Mouse (Mus musculus): Measurements from ENCODE around the gene Unc5b.

The Unc5b gene

DNA sequence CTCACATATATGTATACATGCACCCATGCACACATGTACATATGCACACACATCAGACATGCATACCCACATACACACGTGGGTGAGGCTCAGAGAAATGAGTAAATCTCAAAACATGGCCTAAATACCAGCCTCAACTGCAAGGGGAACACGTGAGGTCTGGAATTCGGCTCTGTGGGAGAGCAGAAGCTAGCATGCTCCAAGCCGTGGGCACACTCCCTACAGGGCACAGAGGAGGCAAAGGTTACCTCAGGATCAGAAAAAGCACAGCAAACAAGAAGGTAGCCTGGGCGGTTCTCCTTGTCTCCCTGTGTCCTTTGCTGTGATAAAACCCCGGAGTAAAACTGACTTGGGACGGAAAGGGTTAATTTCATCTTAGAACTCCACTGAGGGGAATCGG lies 77.4 kb downstream of the Unc5b start:
- DNase-seq (ENCODE audit: low read depth, low spot score) = no peak

DNA sequence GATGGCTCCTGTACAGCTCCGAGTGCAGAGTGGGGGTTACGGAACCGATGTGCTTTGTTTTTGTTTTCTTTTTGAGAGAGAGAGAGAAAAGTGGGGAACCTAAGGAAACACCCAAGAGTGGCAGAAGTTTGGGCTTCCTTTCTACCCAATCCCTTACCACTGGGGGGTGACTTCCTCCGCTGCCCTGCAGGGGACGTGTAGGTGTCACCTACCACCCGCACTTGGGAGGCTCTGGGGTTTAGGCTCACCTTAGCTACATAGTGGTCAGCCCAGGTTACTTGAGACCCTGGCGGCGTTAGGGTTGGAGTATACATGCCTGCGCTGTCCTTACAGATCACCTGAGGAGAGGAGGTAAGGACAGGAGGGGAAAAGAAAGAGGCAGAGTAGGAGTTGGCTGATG lies 78.1 kb downstream of the Unc5b start:
- DNase-seq (ENCODE audit: low read depth, low spot score) = no peak

DNA sequence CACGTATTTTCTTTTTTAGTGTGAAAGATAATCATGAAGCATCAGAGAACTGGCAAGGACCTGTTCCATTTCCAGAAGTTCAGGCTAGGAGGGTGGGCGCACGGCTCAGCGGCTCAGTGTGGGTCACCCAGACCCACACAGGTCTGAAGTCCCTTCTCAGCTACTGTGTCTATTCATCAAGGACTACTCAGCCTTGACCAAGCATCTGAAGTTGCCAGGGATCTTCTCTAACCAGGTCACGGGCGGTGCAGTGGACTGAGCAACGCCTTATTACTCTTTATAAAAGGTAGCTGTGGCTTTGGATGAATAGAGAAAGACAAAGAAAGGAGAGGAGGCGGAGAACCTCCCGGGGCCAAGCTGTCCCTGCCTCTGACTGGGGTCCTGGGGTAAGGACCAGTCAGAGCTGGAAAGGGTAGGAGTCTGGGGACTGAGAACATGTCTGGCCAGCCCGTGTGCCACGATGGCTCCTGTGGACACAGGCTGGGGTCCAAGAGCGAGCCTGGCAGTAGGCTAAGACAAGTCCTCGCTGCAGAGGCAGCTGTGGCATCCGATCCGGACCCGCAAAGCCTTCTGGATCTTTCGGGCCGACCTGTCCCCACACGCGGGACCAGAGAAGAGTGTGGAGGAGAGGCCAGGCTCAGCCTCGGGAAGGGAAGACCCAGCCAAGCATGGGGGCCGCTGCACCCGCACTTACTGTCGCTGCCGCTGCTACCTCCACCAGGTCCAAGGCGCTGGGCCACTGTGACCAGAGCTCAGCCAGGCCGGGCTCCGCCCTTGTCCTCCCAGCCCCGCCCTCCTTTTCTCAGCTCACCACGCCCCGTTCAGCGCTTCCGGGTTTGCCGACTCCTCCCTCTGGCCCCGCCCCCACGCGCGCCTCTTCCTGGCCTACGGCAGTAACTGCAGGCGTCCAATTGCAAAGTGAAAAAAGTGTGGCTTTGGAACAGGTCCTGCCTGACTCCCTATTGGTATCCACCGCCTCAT lies 79.1 kb downstream of the Unc5b start, which contains the start of gene Slc29a3:
Gene Slc29a3 (minus strand): TSS at position 755 of the 981 bp plus-strand sequence.
- peak; percentile 95 for DNase-seq (ENCODE audit: low read depth, low spot score)

DNA sequence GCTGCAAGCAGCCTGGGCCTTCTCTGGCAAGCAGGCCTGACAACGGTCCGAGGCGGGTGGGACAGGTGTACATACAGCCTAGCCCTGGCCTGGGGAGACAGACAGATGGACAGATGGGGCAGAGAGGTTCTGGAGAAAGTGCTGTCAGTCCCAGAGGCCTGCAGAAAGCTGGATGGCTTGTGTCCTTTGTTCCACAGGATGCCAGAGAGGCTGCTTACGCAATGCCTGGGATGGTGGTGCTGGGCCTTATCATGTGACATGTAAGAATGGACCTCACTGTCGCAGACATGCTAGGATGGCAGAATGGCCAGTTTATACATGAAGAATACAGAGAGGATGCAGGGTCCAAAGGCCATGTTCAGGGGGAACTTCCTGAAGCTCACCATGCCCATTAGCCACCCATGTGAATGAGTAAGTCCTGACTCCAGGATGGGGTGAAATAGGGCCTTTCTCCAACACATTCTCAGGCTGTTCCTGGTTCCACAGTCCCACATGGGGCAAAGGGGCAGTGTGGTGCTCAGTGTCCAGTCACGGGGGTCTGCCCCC lies 83.6 kb downstream of the Unc5b start:
- DNase-seq (ENCODE audit: low read depth, low spot score) = no peak

DNA sequence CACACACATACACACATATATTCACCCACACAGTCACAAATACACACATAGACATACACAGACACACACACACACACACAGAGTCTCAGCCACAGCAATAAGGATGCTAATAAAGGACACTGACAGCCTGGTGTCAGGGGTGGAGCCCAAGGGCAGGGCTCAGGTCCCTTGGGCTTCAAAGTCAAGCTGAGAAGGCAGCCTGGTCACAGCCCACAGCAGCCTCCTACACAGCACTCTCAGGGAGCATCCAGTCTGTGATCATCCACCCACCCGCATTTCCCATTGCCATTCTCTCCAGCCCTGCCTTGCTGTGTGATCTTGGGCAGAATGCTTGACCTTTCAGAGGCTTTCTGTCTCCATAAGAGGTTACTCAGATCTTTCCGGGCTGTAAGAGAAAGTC lies 84.9 kb downstream of the Unc5b start:
- DNase-seq (ENCODE audit: low read depth, low spot score) = peak; percentile 46

DNA sequence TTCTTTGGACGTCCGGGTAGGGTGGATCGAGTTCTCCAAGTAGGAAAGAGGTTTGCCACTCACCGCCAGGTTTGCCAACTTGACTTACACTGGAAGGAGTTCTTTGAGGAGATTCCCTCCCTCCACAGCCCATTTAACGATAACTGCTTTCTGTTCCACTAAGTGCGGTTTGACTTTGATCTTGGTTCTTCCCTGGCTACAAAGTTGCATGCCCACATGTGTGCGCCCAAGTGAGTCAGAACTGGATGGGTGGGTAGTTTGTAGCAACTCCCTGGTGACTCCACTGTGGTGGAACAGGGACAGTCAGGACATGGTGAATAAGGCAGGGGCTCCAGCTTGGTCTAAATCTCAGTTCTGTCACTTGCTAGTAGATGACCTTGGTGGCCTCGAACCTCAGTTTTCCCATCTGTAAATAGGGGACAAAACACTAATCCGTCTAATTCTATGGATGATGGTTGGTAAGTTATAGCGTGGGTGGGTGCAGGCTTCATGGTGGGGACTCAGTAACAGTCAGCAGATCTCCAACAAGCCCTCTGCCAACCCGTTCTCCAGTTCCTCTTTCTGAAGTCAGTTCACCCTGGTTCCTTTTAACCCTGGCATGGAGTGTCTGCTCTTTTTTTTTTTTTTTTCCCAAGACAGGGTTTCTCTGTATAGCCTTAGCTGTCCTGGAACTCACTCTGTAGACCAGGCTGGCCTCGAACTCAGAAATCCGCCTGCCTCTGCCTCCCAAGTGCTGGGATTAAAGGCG lies 86.7 kb downstream of the Unc5b start:
- DNase-seq (ENCODE audit: low read depth, low spot score) = peak; percentile 71

DNA sequence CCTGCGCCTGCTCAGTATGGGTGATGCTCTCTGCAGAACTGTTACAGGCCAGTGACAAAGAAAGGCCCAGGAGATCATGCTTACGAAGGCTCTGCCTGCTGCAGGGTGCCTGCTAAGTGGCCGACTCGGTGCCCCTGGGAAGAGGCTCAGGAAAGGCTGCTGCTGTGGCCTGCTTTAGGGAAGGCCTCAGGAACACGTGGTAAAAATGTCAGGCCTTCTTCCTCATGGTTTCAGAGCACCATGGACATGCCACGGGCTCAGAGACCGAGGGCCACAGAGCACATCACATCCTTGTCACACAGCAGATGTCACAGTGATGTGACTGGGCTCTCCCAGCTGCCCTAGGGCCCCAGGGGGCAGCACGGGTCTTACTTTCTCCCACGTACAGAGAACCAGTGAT lies 87.7 kb downstream of the Unc5b start:
- no peak for DNase-seq (ENCODE audit: low read depth, low spot score)

DNA sequence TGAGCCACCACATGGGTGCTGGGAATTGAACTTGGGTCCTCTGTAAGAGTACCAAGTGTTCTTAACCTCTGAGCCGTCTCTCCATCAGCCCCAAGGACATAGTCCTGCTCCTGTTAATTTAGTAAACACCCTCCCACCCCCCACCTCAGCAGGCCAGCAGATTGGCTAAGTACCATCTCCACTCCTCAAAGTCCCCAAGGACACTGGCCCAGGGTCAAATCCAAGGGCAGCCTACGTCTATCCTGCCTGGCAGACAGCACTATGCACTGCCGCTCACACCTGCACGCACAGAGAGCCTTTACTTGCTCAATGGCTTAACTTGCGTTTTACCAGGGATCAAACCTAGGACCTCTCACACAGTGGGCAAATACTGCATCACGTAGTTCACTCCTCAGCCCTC lies 88.4 kb downstream of the Unc5b start:
- DNase-seq (ENCODE audit: low read depth, low spot score) = no peak

DNA sequence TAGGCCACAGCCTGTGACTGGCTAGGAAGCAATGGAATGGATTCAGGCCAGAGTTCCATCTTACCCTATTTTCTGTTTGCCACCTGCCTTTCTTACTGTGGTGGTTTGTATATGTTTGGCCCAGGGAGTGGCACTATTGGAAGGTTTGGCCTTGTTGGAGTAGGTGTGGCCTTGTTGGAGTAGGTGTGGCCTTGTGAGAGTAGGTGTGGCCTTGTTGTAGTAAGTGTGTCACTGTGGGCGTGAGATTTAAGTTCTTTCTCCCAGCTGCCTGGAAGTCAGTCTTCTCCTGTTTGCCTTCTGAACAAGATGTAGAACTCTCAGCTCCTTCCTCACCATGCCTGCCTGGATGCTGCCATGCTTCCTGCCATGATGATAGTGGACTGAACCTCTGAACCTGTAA lies 89.1 kb downstream of the Unc5b start:
- peak; percentile 48 for DNase-seq (ENCODE audit: low read depth, low spot score)

DNA sequence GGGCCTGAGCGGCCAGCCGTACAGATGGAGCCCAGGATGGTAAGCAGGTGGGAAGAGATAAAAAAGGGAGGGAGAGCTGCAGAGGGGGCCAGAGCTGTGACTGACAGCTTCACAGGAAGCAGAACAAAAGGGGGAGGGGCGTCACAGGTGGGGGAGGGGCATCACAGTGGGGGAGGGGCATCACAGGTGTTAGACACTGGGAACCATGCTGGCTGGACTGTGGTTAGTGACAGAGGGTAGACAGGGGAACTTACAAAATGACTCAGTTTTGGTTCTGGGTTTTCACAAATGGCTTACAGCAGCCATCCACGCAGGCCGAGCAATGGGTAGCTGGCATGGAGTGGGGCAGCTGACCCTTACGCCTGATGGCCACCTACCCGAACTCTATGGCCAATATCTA lies 89.9 kb downstream of the Unc5b start:
- peak; percentile 90 for DNase-seq (ENCODE audit: low read depth, low spot score)

DNA sequence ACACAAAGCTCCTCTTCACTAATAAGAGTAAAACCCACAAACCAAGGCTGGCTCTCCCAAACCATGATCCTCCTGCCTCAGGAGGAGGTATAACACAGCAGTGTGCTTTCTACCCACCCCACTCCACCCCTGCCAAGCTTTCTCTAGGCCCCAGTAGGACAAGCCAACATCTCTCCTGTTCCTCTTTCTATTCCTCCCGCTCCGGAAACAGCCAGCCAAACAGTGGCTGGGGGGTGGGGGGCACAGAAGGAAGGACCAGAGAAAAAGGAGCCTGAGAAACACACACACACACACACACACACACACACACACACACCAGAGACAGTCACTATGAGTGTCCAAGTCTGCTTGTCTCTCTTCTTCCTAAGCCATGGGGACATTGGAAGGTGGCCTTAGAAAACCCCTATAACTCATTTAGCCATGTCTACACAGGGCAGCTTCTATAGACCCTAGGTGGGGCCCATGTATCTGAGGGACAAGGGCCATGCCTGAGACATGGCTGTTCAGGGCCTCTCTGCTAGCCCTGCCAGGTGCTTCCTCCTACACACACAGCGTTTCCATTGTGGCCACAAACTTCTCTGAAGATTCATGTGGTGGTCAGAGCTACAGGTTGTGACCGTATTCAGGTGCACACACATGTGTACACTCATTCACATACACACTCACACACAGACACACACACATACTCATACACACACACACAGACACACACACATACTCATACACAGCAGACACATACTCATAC lies 91.6 kb downstream of the Unc5b start:
- DNase-seq (ENCODE audit: low read depth, low spot score) = peak; percentile 84

DNA sequence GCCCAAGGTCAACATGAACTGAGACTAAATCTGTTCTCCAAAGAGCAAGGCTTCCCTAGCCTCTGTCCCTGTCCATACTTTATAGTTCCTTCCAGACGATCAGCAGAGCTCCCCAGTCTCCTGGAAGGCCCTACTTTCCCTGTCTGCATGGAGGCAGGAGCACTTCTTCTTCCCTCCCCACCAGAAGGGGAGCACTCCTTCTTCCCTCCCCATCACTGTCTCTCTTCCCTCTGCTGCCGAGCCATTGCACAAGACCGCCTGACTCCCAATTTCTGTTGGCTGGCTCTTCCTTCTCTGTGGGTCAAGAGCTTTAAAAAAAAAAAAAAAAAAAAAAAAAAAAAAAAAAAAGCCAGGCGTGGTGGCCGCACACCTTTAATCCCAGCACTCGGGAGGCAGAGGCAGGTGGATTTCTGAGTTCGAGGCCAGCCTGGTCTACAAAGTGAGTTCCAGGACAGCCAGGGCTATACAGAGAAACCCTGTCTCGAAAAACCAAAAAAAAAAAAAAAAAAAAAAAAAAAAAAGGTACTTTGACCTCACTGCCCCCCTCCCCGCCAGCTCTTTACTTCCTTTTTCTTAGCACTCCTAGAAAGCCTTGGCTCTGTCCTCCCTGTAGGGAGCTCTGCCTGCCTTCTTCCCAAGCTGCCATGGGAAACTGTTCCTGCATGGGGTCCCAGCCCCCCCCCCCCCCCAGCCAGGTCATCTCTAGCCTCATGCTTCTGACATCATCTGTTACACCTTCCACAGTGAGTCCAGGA lies 93.3 kb downstream of the Unc5b start:
- DNase-seq (ENCODE audit: low read depth, low spot score) = peak; percentile 49

DNA sequence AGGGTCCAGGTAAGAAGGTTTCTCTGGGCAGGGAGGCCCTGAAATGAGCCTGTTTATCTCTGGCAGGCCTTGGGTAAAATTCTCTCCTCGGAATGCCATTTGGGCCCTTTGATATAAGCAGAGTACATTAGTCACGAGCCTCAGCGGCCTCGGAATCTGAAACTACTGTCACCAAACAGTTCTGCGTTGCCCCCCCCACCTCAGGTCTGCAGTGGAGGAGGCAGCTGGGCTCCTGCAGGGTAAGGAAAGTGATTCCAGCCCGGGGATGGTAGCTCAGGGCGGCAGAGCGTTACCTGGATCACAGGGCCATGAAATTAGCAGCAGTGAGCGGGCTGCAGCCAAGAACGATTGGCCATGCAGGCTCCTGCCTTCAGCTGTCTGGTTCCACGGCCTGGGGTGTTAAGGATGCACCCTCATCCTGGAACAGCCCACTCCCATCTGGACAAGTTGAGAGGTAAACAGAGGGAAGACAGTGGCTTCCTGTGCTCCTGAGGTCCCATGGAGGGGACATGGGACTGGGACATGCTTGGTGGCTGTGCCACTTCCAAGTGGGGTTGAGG lies 94.1 kb downstream of the Unc5b start:
- DNase-seq (ENCODE audit: low read depth, low spot score) = no peak

DNA sequence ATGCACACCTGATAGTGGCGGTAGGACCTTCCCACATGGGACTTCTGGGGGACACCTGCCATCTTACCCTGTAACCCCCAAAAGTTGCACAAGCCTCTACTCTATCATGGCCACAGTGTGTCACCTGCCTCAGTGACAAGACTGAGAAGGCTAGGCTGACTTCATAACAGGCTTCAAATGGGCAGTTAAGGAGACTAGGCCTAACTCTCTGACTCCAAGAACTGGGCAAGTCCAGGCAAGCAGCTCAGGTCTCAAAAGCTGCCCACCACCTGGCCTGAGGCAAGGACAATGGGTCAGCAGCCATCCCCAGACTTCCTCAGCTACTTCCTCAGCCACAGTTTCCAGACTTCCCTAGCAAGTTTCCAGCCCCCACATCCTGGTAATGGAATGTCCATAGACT lies 95.6 kb downstream of the Unc5b start:
- DNase-seq (ENCODE audit: low read depth, low spot score) = no peak

DNA sequence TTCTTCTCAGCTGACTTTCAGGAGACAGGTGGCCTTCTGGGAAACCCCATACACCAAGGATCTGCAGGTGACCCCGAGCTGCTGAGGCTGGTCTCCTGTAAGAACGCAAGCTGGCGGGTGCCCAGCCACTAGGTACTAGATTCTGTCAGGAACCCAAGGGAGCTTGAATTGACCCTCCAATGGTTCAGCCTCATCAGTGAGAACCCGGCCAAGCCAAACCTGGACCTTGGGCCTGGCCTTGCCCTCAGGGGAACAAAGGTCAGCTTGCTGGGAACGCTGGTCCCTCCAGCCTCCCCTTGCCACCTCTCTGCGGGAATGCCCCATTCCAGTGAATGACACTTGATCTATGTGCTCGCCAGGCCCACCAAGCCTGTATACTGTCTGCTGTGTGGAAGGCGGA lies 97.9 kb downstream of the Unc5b start:
- no peak for DNase-seq (ENCODE audit: low read depth, low spot score)

DNA sequence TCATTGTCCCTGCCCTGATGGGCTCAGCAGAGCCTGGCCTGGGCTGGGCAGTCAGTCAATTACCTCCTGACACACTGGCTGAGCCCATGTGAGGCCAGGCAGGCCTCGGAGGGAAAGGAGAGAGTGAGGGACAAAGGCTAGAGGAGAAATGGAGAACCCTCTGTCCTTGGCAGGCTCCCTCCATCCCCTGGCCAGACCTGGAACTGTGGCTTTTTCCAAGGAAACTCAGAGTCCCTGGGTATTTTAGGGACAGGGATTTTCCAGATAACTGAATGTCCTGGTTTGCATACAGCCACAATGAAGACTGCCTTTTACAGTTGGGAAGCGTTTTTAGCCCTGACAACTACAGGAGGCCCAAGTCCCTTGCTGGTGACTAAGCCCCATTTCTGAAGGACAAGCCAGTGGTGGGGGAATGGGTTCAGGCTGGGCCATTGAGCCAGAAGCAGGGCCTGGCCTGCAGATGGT lies 99.0 kb downstream of the Unc5b start:
- no peak for DNase-seq (ENCODE audit: low read depth, low spot score)

DNA sequence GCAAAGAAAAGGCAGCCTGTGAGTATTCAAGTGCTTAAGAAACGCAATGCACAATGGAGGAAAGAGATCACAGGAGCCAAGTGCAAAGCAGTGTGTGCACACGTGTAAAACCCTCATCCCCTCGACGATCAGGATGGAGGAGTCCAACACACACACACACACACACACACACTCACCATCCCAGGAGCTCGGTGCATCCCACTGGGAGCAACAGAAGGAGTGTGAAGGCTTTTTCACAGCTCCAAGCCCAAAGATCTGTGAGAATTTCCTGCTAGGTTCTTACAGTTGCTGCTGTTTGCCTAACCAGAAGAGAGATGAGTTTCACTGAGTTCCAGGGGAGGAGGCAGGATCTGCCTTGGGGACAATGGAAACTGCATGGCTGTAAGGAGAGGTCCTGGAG lies 99.6 kb downstream of the Unc5b start:
- no peak for DNase-seq (ENCODE audit: low read depth, low spot score)

DNA sequence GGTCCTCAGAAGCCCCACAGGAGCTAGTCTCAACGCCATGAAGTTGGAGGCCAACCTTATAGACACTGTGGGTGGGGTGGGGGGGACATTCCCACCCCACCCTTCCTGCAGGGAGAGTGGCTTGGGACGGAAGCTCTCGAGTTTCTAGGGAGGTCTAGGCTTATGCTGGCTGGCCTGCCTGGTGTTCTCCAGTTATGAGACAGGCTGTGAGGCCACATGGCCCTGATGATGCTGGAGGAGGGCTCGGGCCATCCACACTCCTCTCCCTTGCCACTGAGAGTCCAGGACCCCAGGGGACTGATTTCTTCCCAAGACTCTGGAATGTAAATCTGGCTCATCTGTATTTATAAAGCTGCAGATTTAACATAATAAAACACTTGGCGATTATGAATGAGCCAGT lies 104.1 kb downstream of the Unc5b start:
- DNase-seq (ENCODE audit: low read depth, low spot score) = no peak

DNA sequence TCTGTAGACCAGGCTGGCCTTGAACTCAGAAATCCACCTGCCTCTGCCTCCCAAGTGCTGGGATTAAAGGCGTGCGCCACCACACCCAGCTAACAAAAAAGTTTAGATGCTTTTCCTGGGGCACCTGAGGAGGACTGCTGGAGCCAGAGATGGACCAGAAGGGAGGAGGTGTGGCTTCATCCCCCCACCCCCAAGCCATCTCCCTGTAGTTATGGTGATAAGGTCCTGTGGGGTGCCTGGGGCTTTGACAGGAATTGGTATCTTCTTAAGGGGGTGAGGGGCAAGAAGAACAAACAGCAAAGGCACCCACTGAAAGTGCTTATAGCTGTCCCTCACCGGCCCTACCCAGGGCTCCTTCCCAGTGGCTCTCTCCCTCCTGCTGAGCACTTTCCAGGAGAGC lies 104.5 kb downstream of the Unc5b start:
- no peak for DNase-seq (ENCODE audit: low read depth, low spot score)

DNA sequence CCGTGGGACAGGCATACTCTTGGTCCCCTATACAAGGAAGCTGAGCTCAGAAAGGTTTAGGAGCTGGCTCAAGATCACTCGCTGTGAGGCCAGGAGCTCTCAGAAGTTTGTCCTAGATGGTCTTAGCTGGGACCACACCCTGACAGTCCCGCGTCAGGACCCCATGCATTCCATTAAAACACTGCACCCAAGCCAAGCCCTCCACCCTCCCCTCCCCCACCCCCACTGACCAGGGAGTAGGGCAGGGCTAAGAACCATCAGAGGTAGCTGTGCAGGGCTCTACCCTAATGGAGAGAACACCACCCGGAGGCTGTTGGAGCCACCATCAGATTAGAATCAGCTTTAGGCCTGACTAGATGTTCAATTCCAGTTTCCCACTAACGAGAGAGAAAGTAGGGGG lies 106.9 kb downstream of the Unc5b start:
- no peak for DNase-seq (ENCODE audit: low read depth, low spot score)

DNA sequence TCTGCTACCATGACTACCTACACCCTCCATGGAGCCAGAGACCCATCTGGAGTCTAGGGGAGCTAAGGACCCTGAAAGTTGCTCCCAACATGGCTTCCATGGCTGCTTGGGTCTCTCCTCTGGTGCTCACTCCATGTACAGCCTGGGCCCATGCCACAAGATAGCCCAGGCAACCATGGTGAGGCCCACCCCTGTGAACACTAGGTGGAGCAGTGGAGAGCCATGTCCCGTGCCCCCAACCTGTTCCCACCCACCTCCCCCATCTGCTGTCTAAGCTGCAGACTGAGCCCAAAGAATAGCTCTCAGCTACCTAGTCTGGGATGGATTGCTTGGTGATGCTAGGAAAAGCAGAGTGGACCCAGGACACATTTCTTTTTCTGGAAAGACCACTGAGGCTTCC lies 108.0 kb downstream of the Unc5b start:
- peak; percentile 50 for DNase-seq (ENCODE audit: low read depth, low spot score)
